Mouse (Mus musculus) gastrocnemius, adult 2 months (tissue): ENCODE measurements around the gene Hdgf. TPM values are rescaled to one million over a fixed set of nuclear protein-coding genes. Genes with fewer than 3 reads are reported as not detected.

ENCODE experiments used
- DNase-seq: peaks from one replicate; pipeline ENCODE4 v3.0.0; 2022
- H3K27ac ChIP-seq: fragments of 200-600 bp; 2 replicates; pipeline ENCODE4 v1.8.1; 2022; ENCODE audit warnings: mild to moderate bottlenecking
- H3K4me3 ChIP-seq: fragments of 200-600 bp; 2 replicates; pipeline ENCODE4 v1.8.1; 2022; ENCODE audit warnings: mild to moderate bottlenecking, moderate library complexity
- CTCF ChIP-seq: fragments of 200-600 bp; IDR thresholded peaks from 2 replicates; pipeline ENCODE4 v1.8.1; 2022; ENCODE audit warnings: antibody characterized with exemption, mild to moderate bottlenecking, moderate library complexity
- intact Hi-C: fragments of 180-260 bp; cut with DNase I; formaldehyde crosslinking; loops from one replicate; pipeline ENCODE4 v1.15.1; 2025
- total RNA-seq, 2 experiments: library from RNA; stranded (reverse); gene quantifications; 2 replicates each; pipeline ENCODE4 v1.2.3; 2021

Hdgf gene
- total RNA-seq, 2 experiments from 2014 or later: 212 to 228 TPM

GRCm38 (mm10) chr3:87949955-87950515 is 43.9 kb downstream of the Hdgf start:
- TF ChIP-seq CTCF: no peak
- Histone ChIP-seq H3K27ac (no peak overlapping the region), H3K4me3 (no peak overlapping the region)
- intact Hi-C loops: no loop called here
- DNase-seq: no peak

- DNase-seq: no peak
- TF ChIP-seq CTCF: no peak
- Histone ChIP-seq H3K4me3 (no peak overlapping the region), H3K27ac (no peak overlapping the region)
- intact Hi-C loops: no loop called here
Observed at GRCm38 (mm10) chr3:87951946-87952345, 45.8 kb downstream of the Hdgf start.

- TF ChIP-seq CTCF: no peak
- DNase-seq: no peak
Observed at GRCm38 (mm10) chr3:87952440-87952839, 46.3 kb downstream of the Hdgf start.

GRCm38 (mm10) chr3:87958056-87958455 is 51.9 kb downstream of the Hdgf start:
- no peak overlapping the region for H3K4me3 ChIP-seq
- no peak for DNase-seq
- intact Hi-C loops: no loop called here
- no peak overlapping the region for H3K27ac ChIP-seq
- TF ChIP-seq CTCF: no peak

More at GRCm38 (mm10) chr3:87952440-87952839, 46.3 kb downstream of the Hdgf start:
- Histone ChIP-seq H3K27ac (no peak overlapping the region), H3K4me3 (no peak overlapping the region)
- intact Hi-C loops: no loop called here

- intact Hi-C loops: no loop called here
- DNase-seq: no peak
- no peak overlapping the region for H3K4me3 ChIP-seq
- no peak for TF ChIP-seq CTCF
- H3K27ac ChIP-seq: no peak overlapping the region
Observed at GRCm38 (mm10) chr3:87958476-87958875, 52.4 kb downstream of the Hdgf start.

- H3K4me3 ChIP-seq: no peak overlapping the region
- intact Hi-C loops: no loop called here
- DNase-seq: no peak
- no peak overlapping the region for H3K27ac ChIP-seq
- TF ChIP-seq CTCF: no peak
Observed at GRCm38 (mm10) chr3:87958967-87959366, 52.8 kb downstream of the Hdgf start.

- no peak for DNase-seq
- intact Hi-C loops: no loop called here
- TF ChIP-seq CTCF: no peak
- H3K27ac ChIP-seq: no peak overlapping the region
- H3K4me3 ChIP-seq: no peak overlapping the region
Observed at GRCm38 (mm10) chr3:87959371-87959770, 53.2 kb downstream of the Hdgf start.

- intact Hi-C loops: no loop called here
- TF ChIP-seq CTCF: no peak
Observed at GRCm38 (mm10) chr3:87960191-87960585, 54.1 kb downstream of the Hdgf start.

GRCm38 (mm10) chr3:87960586-87961191 is 54.6 kb downstream of the Hdgf start:
- TF ChIP-seq CTCF: peak; percentile 96
- peak overlapping the region; percentile 71 for H3K4me3 ChIP-seq
- DNase-seq: peak; percentile 91
- intact Hi-C loops: loop anchor here (1.0 kb wide), 1 partner anchor 25 kb away; no protein-coding TSS in a partner anchor
- peak overlapping the region; percentile 84 for H3K27ac ChIP-seq

More at GRCm38 (mm10) chr3:87960191-87960585, 54.1 kb downstream of the Hdgf start:
- Histone ChIP-seq H3K27ac (peak overlapping the region; percentile 84), H3K4me3 (peak overlapping the region; percentile 71)
- DNase-seq: no peak

Other genes starting within 250 kb of the Hdgf start
- gene Lrrc71, start 157.7 kb upstream of the Hdgf start, total RNA-seq: under 1 TPM; 0.06 to 0.28 TPM
- gene Ntrk1, start 111.2 kb upstream of the Hdgf start, total RNA-seq: not detected
- not detected for gene Insrr, start 109.4 kb upstream of the Hdgf start, total RNA-seq
- 1 to 10 TPM; 6.3 to 8.4 TPM for gene Pear1, start 82.0 kb upstream of the Hdgf start, total RNA-seq
- not detected for gene Sh2d2a, start 59.6 kb upstream of the Hdgf start, total RNA-seq
- gene Prcc, start 20.7 kb upstream of the Hdgf start, total RNA-seq: 10 to 100 TPM; 45.5 to 52.8 TPM
- gene Mrpl24, start 13.2 kb downstream of the Hdgf start, total RNA-seq: 10 to 100 TPM; 44.1 to 50.2 TPM
- 1 to 10 TPM; 7.6 to 8.1 TPM for gene Isg20l2, start 24.0 kb downstream of the Hdgf start, total RNA-seq
- gene Rrnad1, start 24.4 kb downstream of the Hdgf start, total RNA-seq: 1 to 10 TPM; 4.7 to 5.0 TPM
- under 1 TPM in 1 of 2 experiments, not detected in 1; 0.42 TPM for gene Crabp2, start 42.3 kb downstream of the Hdgf start, total RNA-seq
- 10 to 100 TPM in 1 of 2 experiments, 1 to 10 TPM in 1; 9.1 to 17.2 TPM for gene Nes, start 64.8 kb downstream of the Hdgf start, total RNA-seq
- gene Bcan, start 93.9 kb downstream of the Hdgf start, total RNA-seq: not detected
- gene Hapln2, start 121.3 kb downstream of the Hdgf start, total RNA-seq: not detected
- 10 to 100 TPM; 17.9 to 19.6 TPM for gene Gpatch4, start 136.8 kb downstream of the Hdgf start, total RNA-seq
- gene Naxe, start 152.2 kb downstream of the Hdgf start, total RNA-seq: 10 to 100 TPM; 37.9 to 52.0 TPM
- not detected for gene Ttc24, start 172.0 kb downstream of the Hdgf start, total RNA-seq
- gene Iqgap3, start 175.7 kb downstream of the Hdgf start, total RNA-seq: under 1 TPM; 0.15 to 0.20 TPM
- gene Mef2d, start 236.1 kb downstream of the Hdgf start, total RNA-seq: 100 to 1,000 TPM; 173 to 184 TPM